Mouse (Mus musculus) heart, postnatal 10 days (tissue): ENCODE measurements at regions not wholly inside any gene's neighbourhood (a gene's known extent, or its start where the extent isn't known, plus 50 kb on each side); places are given as distances from the start of the nearest gene placed in this dataset.

ENCODE experiments used
- DNase-seq, 2 experiments: peaks; one replicate each; pipeline ENCODE4 v3.0.0; 2021
- intact Hi-C: fragments of 180-260 bp; cut with DNase I; formaldehyde crosslinking; loops from one replicate; pipeline ENCODE4 v1.15.1; 2025

DNA sequence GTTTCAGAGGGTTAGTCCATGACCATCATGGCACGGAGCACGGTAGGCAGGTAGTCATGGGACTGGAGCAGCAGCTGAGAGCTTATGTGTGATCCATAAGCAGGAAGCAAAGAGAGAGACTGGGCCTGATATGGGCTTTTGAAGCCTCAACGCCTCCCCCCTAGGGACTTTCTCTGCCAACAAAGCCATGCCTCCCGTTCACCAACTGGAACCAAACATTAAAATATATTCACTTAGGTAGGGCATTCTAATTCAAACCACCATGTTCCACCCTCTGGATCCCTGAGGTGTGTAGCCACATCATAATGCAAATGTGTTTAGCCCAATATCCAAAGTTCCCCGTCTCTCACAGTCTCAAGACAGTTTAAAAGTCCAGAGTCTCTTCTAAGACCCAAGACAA, 85.3 kb upstream of the Ltbp1 start:
- DNase-seq: no peak
- intact Hi-C loops: no loop called here

DNA sequence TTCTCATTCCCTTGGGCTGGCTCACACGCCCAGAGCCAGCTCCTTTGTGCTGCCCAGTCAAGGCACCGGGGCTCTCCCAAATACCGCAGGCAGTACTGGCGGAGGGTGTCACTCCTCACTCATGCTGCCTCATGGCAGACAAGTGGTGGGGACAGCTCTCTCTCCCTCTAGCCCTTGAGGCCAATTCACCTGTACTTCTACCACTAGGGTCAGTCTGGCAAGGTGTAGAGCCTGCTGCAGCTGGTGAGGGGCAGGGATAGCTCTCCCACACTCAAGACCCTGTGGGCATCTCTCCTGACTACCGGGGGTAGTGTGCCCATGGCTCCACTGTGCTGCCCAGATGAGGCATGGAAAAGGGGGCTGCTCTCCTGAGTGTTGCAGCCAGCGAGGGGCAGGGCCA, 84.0 kb upstream of the Ltbp1 start:
- intact Hi-C loops: no loop called here
- no peak for DNase-seq

DNA sequence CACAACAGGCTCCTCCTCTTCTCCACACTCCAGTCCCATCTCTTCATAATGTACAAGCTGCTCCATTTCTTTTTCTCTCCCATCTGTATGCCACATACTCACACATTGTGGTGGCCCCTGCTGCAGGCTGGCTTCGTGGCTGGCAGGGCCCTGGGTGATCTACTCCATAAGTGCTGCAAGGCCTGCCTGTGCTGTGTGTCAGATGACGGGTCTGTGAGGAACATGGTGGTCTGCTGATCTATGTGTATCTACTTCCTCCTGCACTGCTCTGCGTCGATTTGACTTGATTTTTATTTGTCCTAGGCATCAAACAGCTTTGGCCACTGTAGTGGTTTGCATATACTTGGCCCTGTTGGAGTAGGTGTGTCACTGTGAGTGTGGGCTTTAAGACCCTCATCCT, 83.4 kb upstream of the Ltbp1 start:
- intact Hi-C loops: no loop called here
- no peak for DNase-seq

DNA sequence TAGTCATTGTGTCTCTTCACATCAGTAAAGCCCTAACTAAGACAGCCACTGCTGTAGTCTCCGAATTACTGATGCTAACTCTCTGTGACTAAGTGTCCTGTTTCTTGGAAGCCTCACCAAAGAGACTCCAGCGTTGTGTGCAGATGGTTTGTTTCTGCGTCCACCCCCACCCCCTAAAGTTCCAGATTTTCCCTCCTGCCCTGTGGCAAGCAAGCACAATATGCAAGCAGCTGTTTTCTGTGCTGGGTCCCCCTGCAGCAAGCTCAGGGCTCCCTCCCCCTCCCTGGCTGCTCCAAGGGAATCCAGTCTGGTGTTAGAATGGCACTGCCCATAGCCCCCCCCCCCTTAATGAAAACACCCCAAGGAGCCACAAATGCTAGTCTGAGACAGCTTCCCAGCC, 82.8 kb upstream of the Ltbp1 start:
- DNase-seq: peak; percentile 35 to 40
- intact Hi-C loops: no loop called here

DNA sequence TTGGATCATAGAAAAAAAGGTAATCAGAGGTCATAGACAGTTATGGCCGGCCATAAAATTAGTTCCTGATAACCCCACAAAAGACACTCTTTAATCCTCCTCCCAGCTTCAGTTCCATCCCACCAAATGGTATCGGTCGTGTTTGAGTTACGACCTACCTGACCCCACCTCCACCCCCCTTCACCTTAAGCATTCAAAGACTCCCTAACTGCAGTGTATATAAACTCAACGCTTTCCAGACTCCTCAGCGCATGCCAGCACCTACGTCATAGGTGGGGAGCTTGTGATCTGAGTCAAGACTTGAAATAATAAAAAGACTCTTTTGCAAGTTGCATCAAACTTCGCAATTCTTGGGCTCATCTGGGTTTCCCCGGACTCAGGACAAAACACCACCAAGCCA, 82.3 kb upstream of the Ltbp1 start:
- intact Hi-C loops: no loop called here
- no peak for DNase-seq

DNA sequence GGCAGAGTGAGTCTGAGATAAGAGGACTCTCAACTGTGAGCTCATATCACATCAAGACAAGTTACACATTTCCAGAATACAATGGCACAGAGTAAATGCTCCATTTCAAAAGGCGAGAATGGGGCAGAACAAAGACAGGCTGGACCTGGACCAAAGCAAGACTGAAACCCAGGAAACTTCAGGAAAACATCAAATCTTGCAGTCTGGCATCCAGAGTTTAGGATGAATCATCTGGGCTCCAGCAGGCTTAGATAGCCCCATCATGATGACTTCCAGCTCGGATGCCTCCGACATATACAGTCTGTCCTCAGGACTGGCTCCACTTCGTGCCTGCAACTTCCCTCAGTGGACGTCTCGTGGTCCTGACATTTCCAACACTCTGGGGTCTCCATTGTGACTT, 80.2 kb upstream of the Ltbp1 start:
- no peak for DNase-seq
- intact Hi-C loops: no loop called here

DNA sequence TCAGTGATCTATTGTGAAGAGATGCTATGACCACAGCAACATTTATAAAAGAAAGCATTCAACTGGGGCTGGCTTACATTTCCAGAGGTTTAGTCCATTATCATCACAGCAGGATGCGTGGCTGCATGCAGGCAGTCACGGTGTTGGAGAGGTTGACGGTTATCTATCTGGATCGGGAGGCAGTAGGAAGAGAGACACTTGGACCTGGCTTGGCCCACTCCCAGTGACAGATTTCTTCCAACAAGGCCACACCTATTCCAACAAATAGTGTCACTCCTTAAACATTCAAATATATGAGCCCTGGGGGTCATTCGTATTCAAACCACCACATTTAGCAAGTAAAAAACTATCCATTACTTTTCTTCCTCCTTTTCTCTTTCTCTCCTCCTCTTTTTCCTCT, 77.4 kb upstream of the Ltbp1 start:
- DNase-seq: no peak
- intact Hi-C loops: no loop called here

DNA sequence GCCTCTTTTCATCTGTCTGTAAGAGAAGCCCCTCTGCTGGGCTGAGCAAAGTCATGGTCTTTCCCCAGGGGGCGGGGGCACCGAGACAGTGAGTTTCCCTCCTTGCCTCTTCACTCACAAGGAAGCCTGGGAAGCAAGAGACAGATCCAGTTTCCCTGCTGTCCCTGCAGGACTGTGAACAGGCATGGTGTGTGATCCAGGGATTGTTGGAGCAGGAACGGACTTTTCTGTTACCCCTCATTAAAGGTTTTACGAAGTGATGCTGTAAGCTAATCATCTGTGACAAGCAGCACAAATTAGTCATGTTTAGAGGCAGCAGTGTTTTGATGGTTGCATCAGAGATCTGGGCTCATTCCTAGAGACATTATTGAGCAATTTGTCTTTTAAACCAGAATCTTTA, 73.8 kb upstream of the Ltbp1 start:
- intact Hi-C loops: loop anchor here (5.0 kb wide), 1 partner anchor 119 kb away; no protein-coding TSS in a partner anchor
- no peak for DNase-seq

DNA sequence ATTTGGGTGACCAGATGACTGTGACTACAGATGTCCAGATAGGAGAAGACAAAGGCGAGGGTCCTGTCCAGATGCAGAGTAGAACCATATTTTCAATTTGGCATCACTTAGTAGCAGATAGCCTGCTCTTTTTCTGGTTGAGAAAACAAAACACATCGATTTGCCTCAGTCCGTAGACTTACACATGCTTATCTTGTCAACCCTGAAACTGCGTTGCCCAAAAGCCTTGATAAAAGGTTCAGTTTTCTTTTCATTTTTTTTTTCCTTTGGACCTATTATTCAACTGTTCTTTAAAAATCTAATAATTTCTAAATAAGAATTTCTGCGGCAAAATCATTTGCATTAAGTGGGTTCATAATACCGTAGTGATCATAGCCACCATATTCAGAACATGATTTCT, 64.0 kb upstream of the Ltbp1 start:
- no peak for DNase-seq
- intact Hi-C loops: no loop called here

DNA sequence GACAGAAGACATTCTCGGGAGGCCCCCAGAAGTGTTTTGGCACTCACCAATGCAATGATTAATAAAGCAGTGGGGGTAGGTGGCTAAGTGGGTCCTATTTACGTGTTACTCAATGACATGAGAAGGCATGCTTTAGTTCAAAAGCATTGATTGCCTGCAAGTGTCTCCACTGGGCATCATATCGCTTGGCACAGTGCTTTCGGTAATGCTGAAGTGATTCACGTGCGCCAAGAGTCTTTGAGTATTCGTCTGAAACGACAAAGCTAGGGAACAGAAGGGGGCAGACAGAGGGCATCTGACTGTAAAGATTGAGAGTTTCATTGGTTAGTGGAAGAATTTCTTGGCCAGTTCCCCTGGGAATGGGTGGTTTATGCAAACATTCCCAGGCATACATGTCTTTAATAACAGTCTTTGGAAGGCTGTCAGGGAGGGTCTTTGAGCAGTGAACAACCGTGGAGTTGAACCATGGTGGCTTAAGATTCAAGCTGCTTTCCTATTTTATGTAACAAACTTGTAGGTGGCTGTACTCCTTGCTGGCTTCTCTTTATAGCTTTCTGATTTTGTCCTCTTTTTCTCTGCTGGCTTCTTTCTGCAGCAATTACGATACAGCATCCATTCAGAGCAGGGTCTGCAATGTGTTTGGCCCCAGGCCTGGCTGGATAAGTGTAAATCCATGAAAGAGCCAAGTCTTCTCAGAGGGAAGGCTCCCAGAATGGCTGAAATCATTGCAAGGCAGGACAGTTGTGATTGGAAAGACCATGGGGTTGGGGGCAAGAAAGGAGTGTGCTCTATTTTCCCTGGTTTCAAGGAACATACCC, 62.2 kb upstream of the Ltbp1 start:
- intact Hi-C loops: no loop called here
- no peak for DNase-seq

DNA sequence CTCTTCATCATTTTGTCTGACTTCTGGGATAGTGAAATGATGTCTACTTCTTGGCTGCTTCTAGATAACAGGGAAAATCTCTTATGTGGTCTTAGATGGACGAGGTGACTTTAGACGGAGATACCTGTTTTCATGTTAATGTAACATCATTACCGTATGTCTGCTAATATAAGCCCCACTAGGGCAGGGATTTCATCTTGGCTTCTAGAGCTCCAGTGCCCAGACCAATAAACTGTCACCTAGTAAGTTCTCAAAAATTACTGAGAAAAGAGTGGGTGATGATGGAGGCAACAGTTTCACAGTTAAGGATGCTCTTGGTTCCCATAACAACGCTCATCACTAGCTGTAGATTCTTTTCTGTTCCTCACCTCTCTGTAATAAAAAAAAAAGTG, 61.6 kb upstream of the Ltbp1 start:
- no peak for DNase-seq
- intact Hi-C loops: no loop called here

DNA sequence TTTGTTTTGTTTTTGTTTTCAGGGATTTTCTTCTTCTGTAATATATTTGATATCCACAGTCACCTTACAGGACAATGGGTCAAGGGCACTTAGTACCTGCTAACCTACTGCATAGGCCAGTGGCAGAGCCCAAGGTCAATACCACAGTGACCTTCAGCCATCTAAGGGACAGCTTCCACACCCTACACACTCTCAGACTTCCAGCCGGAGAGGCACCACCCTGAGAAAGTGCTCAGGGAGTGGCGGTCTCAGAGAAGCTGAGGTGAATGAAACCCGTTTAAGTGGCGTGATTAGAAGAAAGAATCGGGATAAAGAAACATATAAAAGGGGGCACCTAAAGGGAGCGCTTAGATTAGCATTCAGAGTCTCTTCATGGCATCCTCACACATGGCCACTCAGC, 60.2 kb upstream of the Ltbp1 start:
- intact Hi-C loops: no loop called here
- no peak for DNase-seq

DNA sequence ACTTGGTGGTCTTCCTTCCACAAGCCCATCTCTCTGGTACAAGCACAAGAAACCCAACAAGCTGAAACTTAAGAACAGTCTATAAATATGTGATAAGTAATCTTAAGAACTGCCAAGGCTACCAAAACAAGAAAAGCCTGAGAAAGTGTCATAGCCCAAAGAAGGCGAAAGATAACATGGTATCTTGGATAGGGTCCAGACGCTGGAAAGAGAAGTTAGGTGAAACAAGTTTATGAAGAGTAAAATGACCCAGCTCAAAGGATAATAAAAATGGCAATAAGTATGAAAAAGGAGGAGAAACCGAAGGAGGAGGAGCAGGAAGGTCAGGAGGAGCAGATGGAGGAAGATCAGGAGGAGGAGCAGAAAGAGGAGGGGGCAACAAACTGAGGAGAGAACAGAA, 56.9 kb upstream of the Ltbp1 start:
- intact Hi-C loops: no loop called here
- no peak for DNase-seq

DNA sequence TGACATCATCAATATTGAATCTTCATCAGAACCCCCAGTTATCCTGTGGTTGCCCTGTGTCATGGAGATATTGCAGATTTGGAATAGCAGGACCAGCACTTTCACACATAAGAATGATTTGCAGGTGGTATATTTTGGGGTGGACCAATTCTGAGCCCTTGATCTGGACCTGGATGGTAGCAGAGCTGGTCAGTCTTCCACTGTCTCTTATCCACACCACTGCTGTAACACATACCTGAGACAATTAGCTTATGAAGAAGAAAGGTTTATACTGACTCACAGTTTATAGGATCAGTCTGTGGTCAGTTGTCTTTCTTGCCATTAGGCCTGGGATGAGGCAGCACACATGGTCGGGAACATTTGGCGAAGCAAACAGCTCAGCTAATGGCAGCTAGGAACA, 55.1 kb upstream of the Ltbp1 start:
- intact Hi-C loops: no loop called here
- no peak for DNase-seq

DNA sequence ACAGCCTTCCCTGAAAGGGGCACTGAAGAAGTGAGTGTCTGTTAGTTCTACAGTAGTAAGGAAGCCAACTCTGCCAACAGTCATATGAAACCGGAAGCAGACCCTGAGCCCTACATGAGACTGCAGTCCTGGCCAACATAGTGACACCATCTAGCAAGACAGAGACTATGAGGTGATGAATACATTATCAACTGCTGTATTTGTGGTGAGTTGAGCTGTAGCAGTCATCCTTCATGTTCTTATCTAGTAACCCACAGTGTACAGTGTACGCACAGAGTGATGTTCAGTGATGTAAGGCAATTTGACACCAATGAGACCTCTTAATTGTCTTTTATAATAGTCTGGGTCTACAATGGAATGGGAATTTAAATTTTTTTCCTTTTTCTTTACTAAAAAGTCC, 50.4 kb upstream of the Ltbp1 start:
- intact Hi-C loops: no loop called here
- DNase-seq: no peak
